Mouse (Mus musculus): ENCODE data around the gene Nedd8. TPM values are rescaled to one million over a fixed set of nuclear protein-coding genes. Genes with fewer than 3 reads are reported as not detected.

The Nedd8 gene
- polyA plus RNA-seq, 1 experiment, result 478 TPM

DNA sequence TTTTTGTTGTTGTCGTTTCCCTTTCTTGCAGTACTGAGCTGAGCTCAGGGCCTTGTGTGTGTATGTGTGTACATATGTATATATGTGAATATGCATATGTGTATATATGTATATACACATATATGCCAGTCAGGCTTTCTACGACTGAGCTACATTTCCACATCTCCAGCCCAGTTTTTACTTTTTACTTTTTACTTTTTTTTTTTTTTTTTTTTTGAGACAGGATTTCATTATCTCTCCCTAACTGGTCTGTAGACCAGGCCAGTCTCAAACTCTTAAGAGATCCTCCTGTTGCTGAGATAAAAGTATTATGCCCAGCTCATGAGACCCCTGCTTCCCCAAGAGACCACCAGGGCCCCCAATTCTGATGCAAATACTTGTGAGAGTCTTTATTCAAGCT, 55.1 kb downstream of the Nedd8 start:
- H3K79me3 ChIP-seq (ENCODE audit: low read depth), result no peaks in the 10 kb centered on the region
- H3K36me3 ChIP-seq (ENCODE audit: control insufficient read depth, insufficient read depth), result no peaks in the 10 kb centered on the region
- H3K79me2 ChIP-seq (ENCODE audit: control insufficient read depth, insufficient read depth), result no peaks in the 10 kb centered on the region
- no peaks in the 10 kb centered on the region for H3K27me3 ChIP-seq (ENCODE audit: control insufficient read depth, insufficient read depth, insufficient read length)
- H3ac ChIP-seq (ENCODE audit: control insufficient read depth, insufficient read length, low read depth), result no peak overlapping the region
- TF ChIP-seq CEBPB (IDR thresholded peaks at IDR 0.05; ENCODE audit: low read depth) (no peak), FOSL1 (IDR thresholded peaks at IDR 0.05; ENCODE audit: insufficient read depth, low read length, poor library complexity, severe bottlenecking) (no peak), CTCF (IDR thresholded peaks at IDR 0.05; ENCODE audit: control insufficient read depth, insufficient read depth, insufficient read length) (no peak), MYOG (IDR thresholded peaks at IDR 0.05; ENCODE audit: control insufficient read depth, extremely low read depth, insufficient read length) (no peak), MAX (IDR thresholded peaks at IDR 0.05) (no peak), USF1 (IDR thresholded peaks at IDR 0.05; ENCODE audit: low read depth) (no peak), MYOD1 (IDR thresholded peaks at IDR 0.05; ENCODE audit: control insufficient read depth, insufficient read length, low read depth) (no peak)
- no peak overlapping the region for H3K4me3 ChIP-seq (ENCODE audit: insufficient read depth, poor library complexity, severe bottlenecking)

- TF ChIP-seq MYOG (IDR thresholded peaks at IDR 0.05; ENCODE audit: control insufficient read depth, extremely low read depth, insufficient read length) (no peak), FOSL1 (IDR thresholded peaks at IDR 0.05; ENCODE audit: insufficient read depth, low read length, poor library complexity, severe bottlenecking) (no peak), MAX (IDR thresholded peaks at IDR 0.05) (no peak), CTCF (IDR thresholded peaks at IDR 0.05; ENCODE audit: control insufficient read depth, insufficient read depth, insufficient read length) (no peak), USF1 (IDR thresholded peaks at IDR 0.05; ENCODE audit: low read depth) (no peak), MYOD1 (IDR thresholded peaks at IDR 0.05; ENCODE audit: control insufficient read depth, insufficient read length, low read depth) (no peak)
- no peak overlapping the region for H3K4me3 ChIP-seq (ENCODE audit: insufficient read depth, poor library complexity, severe bottlenecking)
- no peaks in the 10 kb centered on the region for H3K79me2 ChIP-seq (ENCODE audit: control insufficient read depth, insufficient read depth)
- no peaks in the 10 kb centered on the region for H3K27me3 ChIP-seq (ENCODE audit: control insufficient read depth, insufficient read depth, insufficient read length)
- H3K79me3 ChIP-seq (ENCODE audit: low read depth), result no peaks in the 10 kb centered on the region
- H3ac ChIP-seq (ENCODE audit: control insufficient read depth, insufficient read length, low read depth), result no peak overlapping the region
- H3K36me3 ChIP-seq (ENCODE audit: control insufficient read depth, insufficient read depth), result no peaks in the 10 kb centered on the region
These were observed 56.0 kb downstream of the Nedd8 start for GRCm38 (mm10) chr14:55615876-55616275.

- H3K79me2 ChIP-seq (ENCODE audit: control insufficient read depth, insufficient read depth), result no peaks in the 10 kb centered on the region
- no peaks in the 10 kb centered on the region for H3K79me3 ChIP-seq (ENCODE audit: low read depth)
- no peaks in the 10 kb centered on the region for H3K27me3 ChIP-seq (ENCODE audit: control insufficient read depth, insufficient read depth, insufficient read length)
- H3ac ChIP-seq (ENCODE audit: control insufficient read depth, insufficient read length, low read depth), result no peak overlapping the region
- peaks cover under 1% of the 10 kb centered on the region for H3K36me3 ChIP-seq (ENCODE audit: control insufficient read depth, insufficient read depth)
- H3K4me3 ChIP-seq (ENCODE audit: insufficient read depth, poor library complexity, severe bottlenecking), result no peak overlapping the region
- TF ChIP-seq MAX (IDR thresholded peaks at IDR 0.05) (no peak), MYOG (IDR thresholded peaks at IDR 0.05; ENCODE audit: control insufficient read depth, extremely low read depth, insufficient read length) (no peak), MYOD1 (IDR thresholded peaks at IDR 0.05; ENCODE audit: control insufficient read depth, insufficient read length, low read depth) (no peak), CTCF (IDR thresholded peaks at IDR 0.05; ENCODE audit: control insufficient read depth, insufficient read depth, insufficient read length) (no peak), CEBPB (IDR thresholded peaks at IDR 0.05; ENCODE audit: low read depth) (no peak), FOSL1 (IDR thresholded peaks at IDR 0.05; ENCODE audit: insufficient read depth, low read length, poor library complexity, severe bottlenecking) (no peak), USF1 (IDR thresholded peaks at IDR 0.05; ENCODE audit: low read depth) (no peak)
These were observed 57.3 kb downstream of the Nedd8 start for GRCm38 (mm10) chr14:55614565-55615178.

DNA sequence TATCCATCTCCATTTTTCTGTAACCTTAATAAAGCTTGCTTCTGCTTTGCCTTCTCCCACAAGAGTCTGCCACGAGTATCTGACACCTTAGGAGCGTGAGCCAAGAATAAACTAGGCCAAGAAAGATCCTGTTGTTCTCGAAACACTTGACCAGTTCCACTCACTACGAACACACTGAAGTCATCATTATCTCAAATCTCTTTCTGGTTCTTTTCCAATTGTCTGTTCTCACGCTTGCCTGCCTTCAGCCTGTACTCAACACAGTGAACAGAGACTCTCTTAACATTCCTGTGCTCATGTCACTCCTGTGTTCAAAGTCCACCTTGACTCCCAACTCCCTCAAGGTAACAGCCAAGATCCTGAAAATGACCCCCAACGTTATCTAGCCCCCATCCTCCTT, 58.6 kb downstream of the Nedd8 start:
- no peak overlapping the region for H3ac ChIP-seq (ENCODE audit: control insufficient read depth, insufficient read length, low read depth)
- H3K79me3 ChIP-seq (ENCODE audit: low read depth), result no peaks in the 10 kb centered on the region
- no peaks in the 10 kb centered on the region for H3K27me3 ChIP-seq (ENCODE audit: control insufficient read depth, insufficient read depth, insufficient read length)
- no peak overlapping the region for H3K4me3 ChIP-seq (ENCODE audit: insufficient read depth, poor library complexity, severe bottlenecking)
- TF ChIP-seq MYOD1 (IDR thresholded peaks at IDR 0.05; ENCODE audit: control insufficient read depth, insufficient read length, low read depth) (no peak), FOSL1 (IDR thresholded peaks at IDR 0.05; ENCODE audit: insufficient read depth, low read length, poor library complexity, severe bottlenecking) (no peak), MYOG (IDR thresholded peaks at IDR 0.05; ENCODE audit: control insufficient read depth, extremely low read depth, insufficient read length) (no peak), CEBPB (IDR thresholded peaks at IDR 0.05; ENCODE audit: low read depth) (no peak), MAX (IDR thresholded peaks at IDR 0.05) (no peak), CTCF (IDR thresholded peaks at IDR 0.05; ENCODE audit: control insufficient read depth, insufficient read depth, insufficient read length) (no peak), USF1 (IDR thresholded peaks at IDR 0.05; ENCODE audit: low read depth) (no peak)
- H3K79me2 ChIP-seq (ENCODE audit: control insufficient read depth, insufficient read depth), result no peaks in the 10 kb centered on the region
- peaks cover 14% of the 10 kb centered on the region for H3K36me3 ChIP-seq (ENCODE audit: control insufficient read depth, insufficient read depth)

Other genes with a start within 250 kb of the Nedd8 start
- gene Dhrs4, start 193.4 kb downstream of the Nedd8 start, polyA plus RNA-seq (2012; fragmentation: generic; extraction: Trizol), result 45.9 TPM
- 0.23 TPM for gene Carmil3, start 181.5 kb downstream of the Nedd8 start, polyA plus RNA-seq (2012; fragmentation: generic; extraction: Trizol)
- not detected for gene Cpne6, start 161.7 kb downstream of the Nedd8 start, polyA plus RNA-seq (2012; fragmentation: generic; extraction: Trizol)
- gene Nrl, start 147.1 kb downstream of the Nedd8 start, polyA plus RNA-seq (2012; fragmentation: generic; extraction: Trizol), result not detected
- gene Pck2, start 131.9 kb downstream of the Nedd8 start, polyA plus RNA-seq (2012; fragmentation: generic; extraction: Trizol), result 87.9 TPM
- 15.8 TPM for gene Dcaf11, start 112.1 kb downstream of the Nedd8 start, polyA plus RNA-seq (2012; fragmentation: generic; extraction: Trizol)
- gene A730061H03Rik, start 111.7 kb downstream of the Nedd8 start, polyA plus RNA-seq (2012; fragmentation: generic; extraction: Trizol), result 0.16 TPM
- gene Fitm1, start 96.5 kb downstream of the Nedd8 start, polyA plus RNA-seq (2012; fragmentation: generic; extraction: Trizol), result 0.40 TPM
- gene Psme1, start 94.0 kb downstream of the Nedd8 start, polyA plus RNA-seq (2012; fragmentation: generic; extraction: Trizol), result 63.7 TPM
- 7.5 TPM for gene Emc9, start 86.8 kb downstream of the Nedd8 start, polyA plus RNA-seq (2012; fragmentation: generic; extraction: Trizol)
- gene Psme2, start 81.0 kb downstream of the Nedd8 start, polyA plus RNA-seq (2012; fragmentation: generic; extraction: Trizol), result 110 TPM
- gene Rnf31, start 80.4 kb downstream of the Nedd8 start, polyA plus RNA-seq (2012; fragmentation: generic; extraction: Trizol), result 9.4 TPM
- gene Irf9, start 68.6 kb downstream of the Nedd8 start, polyA plus RNA-seq (2012; fragmentation: generic; extraction: Trizol), result 3.3 TPM
- not detected for gene Rec8, start 54.1 kb downstream of the Nedd8 start, polyA plus RNA-seq (2012; fragmentation: generic; extraction: Trizol)
- gene Ipo4, start 36.2 kb downstream of the Nedd8 start, polyA plus RNA-seq (2012; fragmentation: generic; extraction: Trizol), result 113 TPM
- 0.13 TPM for gene Gm49378, start 34.2 kb downstream of the Nedd8 start, polyA plus RNA-seq (2012; fragmentation: generic; extraction: Trizol)
- gene Tm9sf1, start 28.3 kb downstream of the Nedd8 start, polyA plus RNA-seq (2012; fragmentation: generic; extraction: Trizol), result 72.9 TPM
- gene Tssk4, start 21.9 kb downstream of the Nedd8 start, polyA plus RNA-seq (2012; fragmentation: generic; extraction: Trizol), result 0.43 TPM
- 16.5 TPM for gene Mdp1, start 11.6 kb downstream of the Nedd8 start, polyA plus RNA-seq (2012; fragmentation: generic; extraction: Trizol)
- gene Gmpr2, start 183 bp downstream of the Nedd8 start, polyA plus RNA-seq (2012; fragmentation: generic; extraction: Trizol), result 23.8 TPM
- gene Tinf2, start 9.7 kb upstream of the Nedd8 start, polyA plus RNA-seq (2012; fragmentation: generic; extraction: Trizol), result 24.4 TPM
- 0.07 TPM for gene Tgm1, start 41.8 kb upstream of the Nedd8 start, polyA plus RNA-seq (2012; fragmentation: generic; extraction: Trizol)
- gene Rabggta, start 50.1 kb upstream of the Nedd8 start, polyA plus RNA-seq (2012; fragmentation: generic; extraction: Trizol), result 11.9 TPM
- gene Dhrs1, start 73.6 kb upstream of the Nedd8 start, polyA plus RNA-seq (2012; fragmentation: generic; extraction: Trizol), result 63.7 TPM
- 38.6 TPM for gene Nop9, start 73.6 kb upstream of the Nedd8 start, polyA plus RNA-seq (2012; fragmentation: generic; extraction: Trizol)
- 0.05 TPM for gene Cideb, start 86.3 kb upstream of the Nedd8 start, polyA plus RNA-seq (2012; fragmentation: generic; extraction: Trizol)
- gene Ltb4r2, start 89.3 kb upstream of the Nedd8 start, polyA plus RNA-seq (2012; fragmentation: generic; extraction: Trizol), result 0.09 TPM
- gene Ltb4r1, start 93.8 kb upstream of the Nedd8 start, polyA plus RNA-seq (2012; fragmentation: generic; extraction: Trizol), result 0.05 TPM
- 0.02 TPM for gene Adcy4, start 112.0 kb upstream of the Nedd8 start, polyA plus RNA-seq (2012; fragmentation: generic; extraction: Trizol)
- gene Ripk3, start 116.7 kb upstream of the Nedd8 start, polyA plus RNA-seq (2012; fragmentation: generic; extraction: Trizol), result 0.55 TPM
- gene Nfatc4, start 151.0 kb upstream of the Nedd8 start, polyA plus RNA-seq (2012; fragmentation: generic; extraction: Trizol), result 1.2 TPM
- gene Nynrin, start 181.9 kb upstream of the Nedd8 start, polyA plus RNA-seq (2012; fragmentation: generic; extraction: Trizol), result 0.13 TPM
- 0.05 TPM for gene Cbln3, start 212.3 kb upstream of the Nedd8 start, polyA plus RNA-seq (2012; fragmentation: generic; extraction: Trizol)
- 3.6 TPM for gene Khnyn, start 212.8 kb upstream of the Nedd8 start, polyA plus RNA-seq (2012; fragmentation: generic; extraction: Trizol)
- gene Sdr39u1, start 228.2 kb upstream of the Nedd8 start, polyA plus RNA-seq (2012; fragmentation: generic; extraction: Trizol), result 4.7 TPM